Mouse (Mus musculus) cerebellum, postnatal 14 days (tissue): ENCODE data around the gene Slc38a2.

Experiments used
- DNase-seq, 2 experiments: peaks; one replicate each; pipeline ENCODE4 v3.0.0; 2021; ENCODE audit warnings: mixed read lengths in 2 of 2

The Slc38a2 gene

DNA sequence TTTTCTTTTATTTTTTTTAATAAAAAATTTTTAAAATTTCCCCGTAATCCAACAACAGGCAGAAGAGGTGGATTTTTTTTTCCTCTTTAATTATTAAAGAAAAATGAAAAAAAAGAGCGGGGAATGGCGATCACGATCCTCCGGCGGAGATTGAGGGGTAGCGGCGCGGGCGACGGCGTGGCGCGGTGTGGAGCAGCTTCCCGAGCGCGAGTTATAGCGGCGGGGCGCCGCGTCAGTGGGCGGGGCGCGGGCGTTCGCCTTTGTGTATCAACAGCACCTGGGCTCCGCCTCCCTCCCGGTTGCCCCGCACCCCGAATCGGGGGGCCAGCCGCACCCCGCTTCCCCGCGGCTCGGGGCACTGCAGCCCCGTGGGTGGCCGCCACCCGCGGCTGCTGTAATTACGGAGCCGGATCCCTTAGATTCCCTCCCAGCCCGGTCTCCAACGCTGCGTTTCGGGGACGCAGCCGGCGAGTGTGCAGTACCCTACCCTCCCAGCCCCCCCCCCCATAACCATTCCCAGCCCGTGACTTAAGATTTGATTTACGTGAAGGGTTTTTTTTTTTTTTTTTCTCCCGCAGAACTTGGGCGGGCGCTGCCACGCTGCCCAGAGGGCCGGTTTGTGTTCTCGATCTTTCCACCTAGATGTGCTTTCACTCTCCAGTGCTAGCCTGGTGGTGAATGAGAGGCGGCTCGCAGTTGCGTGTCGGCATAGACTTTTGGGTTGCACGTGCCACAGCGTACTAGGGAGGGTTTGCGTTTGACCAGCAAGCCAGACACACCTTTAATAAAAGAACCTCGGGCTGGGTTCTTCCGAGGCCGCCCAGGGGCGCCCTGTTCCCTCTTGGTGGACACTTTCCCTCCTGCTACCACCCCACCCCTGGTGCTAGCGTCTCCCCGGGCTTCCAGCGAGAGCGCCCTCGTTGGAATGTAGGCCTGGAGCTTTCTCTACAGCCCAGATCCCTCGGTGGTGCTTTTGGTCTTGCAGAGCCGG is at the start of gene Slc38a2:
Slc38a2 (minus strand) TSS at position 210 of the 991 bp plus-strand sequence.
- peak; percentile 92 to 95 for DNase-seq

DNA sequence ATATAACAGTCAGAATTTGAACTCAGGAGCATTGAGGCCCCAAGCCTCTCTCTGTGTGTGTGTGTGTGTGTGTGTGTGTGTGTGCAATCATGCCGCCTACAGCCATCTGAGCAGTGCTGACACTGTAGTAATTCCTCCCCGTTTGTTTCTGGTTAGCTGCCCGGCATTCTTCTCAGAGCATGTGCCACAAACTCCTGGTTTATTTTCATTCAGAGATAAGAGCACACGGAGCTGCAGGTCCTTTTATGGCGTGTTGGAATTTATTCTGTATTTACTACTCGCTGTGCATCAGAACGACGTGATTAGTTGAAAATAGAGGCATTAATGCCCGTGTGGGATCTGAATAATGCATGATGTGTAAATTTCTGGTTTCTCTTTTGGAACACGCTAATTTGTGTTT is 49.6 kb upstream of the Slc38a2 start:
- no peak for DNase-seq

DNA sequence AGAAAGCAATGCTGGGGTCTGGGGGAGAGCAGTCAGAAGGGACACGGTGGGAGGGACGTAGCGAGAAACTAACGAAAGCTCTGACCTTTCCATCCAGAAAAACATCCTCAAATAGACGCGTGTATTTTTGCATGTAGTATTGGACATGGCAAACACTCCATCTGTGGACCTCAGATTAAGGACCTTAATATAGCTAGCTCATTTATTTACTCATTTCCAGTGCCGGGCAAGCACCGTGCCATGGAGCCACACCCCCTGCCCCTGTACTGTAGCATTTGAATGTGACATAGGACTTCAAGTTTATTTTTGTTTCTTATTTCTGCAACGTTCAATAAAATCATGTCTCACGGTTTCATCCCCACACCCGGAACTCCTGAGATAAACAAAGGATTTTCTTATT is 48.0 kb upstream of the Slc38a2 start:
- no peak for DNase-seq

DNA sequence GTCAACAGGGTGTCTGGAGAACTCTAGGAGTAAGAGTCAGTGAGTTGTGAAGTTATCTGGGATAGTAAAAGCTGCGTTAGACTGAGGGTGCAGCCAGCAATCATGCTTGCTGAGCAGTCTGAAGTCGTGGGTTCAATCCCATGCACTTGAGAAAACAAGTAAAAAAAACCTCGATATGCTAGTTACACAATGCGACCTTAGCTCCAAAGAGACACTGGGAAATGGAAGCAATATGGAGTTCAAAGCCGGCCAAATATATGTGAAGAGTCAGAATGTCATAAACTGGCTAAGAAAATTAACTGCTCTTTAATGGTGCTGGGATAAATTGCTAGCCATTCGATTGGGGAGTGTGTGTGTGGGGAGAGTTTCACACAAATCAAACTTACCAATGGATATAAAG is 47.5 kb upstream of the Slc38a2 start:
- no peak for DNase-seq

DNA sequence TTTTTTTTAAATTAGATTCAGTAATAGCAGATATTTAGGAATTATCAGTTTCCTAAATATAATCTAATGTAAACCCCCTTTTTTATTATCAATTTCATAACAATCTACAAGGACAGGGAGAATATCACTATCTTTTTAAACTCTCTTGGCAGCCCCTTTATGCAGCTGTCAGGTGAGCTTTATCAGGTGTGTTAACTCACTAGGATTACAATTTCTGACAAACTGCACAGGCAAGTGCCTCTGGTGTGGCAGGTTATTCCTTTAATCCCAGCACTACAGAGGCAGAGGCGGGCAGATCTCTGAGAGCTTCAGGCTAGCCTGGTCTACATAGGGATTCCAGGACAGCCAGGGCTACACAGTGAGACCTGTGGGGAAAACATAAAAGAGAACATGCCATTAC is 45.8 kb upstream of the Slc38a2 start:
- no peak for DNase-seq

DNA sequence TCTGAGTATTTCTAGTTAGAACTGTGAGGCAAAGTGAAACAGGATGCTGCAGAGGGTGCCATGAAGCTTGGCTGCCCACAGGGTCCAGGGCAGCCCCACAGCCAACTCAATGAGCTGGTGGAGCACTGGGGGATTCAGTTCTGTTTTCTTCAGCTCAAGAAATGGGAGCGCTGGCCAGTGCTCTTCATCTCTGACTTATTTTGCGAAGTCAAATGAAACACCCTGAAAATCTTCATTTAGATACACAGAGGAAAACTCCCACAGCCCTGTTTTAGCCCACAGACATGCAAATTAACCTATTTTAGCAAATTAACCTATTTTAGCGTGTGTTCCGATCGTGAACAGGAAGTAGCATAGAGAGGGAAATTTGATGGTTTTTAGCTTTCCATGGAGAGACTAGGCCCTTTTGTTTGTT is 45.4 kb upstream of the Slc38a2 start:
- no peak for DNase-seq

DNA sequence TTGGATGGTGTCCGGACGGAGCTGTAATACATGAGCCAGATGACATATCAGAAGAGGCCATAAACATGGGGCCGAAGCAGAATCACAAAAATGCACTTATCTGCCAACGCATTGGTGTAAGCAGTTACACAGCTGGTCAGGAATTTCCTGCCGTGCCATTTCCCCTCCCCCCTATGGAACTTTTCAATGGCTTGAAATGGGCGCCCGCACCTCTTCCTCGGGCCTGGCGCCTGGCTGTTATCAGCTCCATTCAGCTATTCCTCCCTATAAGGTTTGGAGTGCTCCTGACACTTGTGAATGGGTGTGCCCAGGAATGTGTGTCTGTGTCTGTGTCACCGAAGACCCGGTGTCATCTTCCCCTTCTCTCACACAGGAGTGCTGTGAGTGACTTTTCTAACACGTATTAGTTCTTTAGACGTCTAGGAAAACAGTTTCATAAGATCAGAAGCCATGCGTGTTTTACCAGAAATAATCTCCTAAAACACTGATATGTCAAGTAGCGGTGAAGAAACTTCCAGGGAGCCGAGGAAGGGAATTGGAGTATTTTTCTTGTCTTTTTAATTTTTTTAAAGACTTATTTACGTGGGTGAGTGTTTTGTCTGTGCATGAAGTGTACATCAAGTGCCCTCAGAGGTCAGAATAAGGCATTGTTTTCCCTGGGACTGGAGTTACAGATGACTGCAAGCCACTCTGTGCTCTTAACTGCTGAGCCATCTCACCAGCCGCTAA is 44.8 kb upstream of the Slc38a2 start:
- no peak for DNase-seq

DNA sequence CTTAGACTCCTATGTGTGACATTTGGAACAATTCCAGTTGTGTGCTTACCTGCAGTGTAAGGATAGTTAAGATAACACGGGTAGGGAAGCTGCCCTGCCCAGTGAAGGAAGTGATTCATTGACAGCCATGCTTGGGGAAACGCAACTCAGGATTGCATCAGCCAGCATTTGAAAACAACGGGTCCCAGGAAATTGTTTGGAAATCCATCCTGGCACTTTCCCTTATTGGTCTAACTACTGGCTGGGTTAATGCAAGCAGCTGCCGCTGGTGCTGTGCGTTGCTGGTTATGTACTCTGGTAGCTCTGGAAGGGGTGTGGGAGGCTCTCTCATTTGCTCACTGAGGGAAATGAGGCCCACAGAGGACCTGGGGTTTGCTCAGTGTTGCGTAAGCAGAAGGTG is 43.7 kb upstream of the Slc38a2 start:
- DNase-seq = no peak

DNA sequence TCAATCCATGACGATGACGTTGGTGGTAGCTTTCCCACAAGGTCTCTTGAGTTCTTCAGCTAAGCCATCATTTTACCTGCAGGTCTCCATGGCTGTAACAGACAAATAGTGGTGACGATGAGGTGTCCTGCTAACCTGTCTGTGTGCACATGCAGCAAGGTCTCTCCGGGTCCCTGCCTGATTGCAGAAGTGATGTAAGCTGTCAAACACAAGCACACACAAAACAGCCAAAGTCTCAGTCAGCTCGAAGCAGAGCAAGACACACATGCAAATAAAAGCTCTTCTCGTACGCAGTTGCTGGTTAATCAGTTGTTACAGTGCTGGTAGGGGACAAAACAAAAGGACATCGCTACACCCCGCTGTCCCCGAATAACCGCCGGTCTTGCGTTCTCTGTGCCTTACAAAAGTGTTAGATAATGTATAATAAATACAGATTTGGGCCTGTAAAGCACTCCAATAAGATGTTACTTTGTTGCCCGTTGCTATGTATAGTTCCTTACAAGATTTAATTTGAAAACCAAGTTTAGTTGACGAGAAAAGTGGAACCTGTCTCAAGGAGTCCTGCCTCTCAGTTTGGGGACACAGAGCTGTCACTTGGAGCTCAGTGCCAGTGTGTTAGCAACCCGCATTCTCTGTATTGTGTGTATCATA is 43.2 kb upstream of the Slc38a2 start:
- DNase-seq = no peak

DNA sequence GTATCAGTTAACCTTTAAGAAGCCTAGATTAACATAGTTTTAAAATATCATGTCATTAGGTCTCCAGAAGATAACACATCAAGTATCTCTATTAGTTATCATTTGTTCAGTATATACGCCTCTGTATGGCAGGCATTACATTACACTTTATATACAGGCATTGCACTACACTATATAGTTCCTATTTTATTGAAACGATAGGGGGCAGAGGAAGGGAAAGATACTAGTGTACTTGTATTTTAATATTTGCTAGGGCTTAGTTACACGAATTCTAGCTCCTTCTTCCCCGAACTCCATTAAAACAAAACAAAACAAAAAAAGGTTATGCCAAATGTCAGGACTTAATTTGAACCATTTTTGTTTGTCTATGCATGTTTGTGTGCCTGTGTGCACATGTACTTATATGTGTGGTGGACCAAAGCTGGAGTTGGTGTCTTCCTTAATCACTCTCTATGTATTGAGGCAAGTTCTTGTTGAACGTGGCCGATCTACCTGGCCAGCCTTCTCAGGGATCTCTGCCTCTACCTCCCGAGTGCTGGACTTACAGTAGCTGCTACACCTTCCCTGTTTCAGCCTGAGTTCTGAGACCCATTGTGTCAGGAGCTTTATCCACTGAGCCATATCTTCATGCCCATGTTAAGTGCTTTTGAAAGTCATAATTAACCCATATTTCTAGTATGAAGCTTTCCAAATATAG is 41.5 kb upstream of the Slc38a2 start:
- DNase-seq = no peak

DNA sequence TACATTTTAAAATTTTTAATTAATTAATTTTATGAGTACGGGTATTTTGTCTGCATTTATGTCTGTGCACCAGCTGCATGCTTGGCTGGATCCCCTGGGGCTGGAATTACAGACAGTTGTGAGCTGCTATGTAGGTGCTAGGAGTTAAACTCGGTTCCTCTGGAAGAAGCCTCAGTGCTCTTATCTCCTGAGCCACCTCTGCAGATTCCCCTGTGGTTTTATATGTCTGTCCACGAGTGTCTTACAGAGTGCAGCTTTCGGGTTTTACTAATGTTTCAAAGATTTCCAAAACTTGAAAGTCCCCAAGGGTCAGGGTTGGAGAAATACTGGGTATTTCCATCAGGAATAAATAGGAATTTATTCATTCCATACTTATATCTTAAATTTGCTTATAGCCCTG is 40.6 kb upstream of the Slc38a2 start:
- DNase-seq = no peak

DNA sequence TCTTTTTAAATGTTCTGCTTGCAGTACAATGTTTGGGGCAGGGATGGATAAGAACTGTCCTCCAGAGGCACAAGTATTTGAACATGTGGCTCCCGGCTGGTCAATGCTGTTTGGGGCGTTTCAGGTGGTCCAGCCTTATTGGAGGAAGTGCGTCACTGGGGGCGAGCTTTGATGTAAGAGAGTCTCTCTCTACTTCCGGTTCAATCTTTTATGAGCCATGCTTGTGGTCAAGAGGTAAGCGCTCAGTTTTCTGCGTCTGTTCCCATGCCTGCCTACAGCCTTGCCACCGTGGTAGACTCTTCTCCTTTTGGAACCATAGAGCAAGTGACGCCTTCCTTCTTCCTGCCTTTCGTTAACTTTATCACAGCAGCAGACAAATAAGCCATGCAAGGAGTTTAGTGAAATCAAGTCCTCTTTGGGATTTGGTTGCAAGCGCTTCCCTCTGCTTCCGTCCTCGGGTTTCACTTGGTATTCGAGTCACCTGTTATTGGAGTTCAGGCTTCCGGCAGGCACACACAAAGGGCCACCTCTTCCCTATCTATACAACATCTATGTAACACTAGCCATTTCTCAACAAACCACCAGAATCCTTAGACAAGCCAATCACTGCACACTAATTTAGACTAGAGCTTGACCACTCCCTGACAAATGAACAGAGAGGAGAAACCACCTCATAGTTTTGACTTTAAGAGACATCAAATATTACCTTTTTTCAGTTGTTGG is 37.3 kb upstream of the Slc38a2 start:
- no peak for DNase-seq

DNA sequence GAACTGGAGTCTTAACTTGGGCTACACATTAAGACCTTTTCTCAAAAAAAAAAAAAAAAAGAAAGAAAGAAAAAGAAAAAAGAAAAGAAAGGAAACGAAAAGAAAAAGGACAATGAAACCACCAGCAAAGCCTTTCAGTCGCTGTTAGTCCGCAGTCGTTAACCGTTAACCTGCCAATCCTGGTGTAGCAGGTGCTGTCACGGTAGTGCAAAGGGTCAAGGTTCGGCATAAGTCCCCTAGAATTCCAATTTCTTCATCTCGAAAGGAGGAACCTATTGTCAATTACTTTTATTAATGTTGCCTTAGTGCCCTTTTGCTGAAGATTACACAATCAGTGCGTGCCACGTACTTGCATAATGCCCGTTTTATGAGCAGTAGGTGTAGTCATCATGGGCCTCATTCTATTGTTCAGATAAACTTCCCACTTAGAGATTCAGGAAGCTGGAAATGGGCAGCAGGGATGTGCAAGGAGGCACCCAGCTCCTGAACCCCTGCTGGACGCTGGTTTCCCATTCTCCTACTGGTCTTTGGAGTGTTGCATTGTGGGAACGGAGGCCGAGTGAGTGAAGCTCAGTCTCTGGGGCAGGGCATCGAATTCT is 36.1 kb upstream of the Slc38a2 start:
- DNase-seq = no peak

DNA sequence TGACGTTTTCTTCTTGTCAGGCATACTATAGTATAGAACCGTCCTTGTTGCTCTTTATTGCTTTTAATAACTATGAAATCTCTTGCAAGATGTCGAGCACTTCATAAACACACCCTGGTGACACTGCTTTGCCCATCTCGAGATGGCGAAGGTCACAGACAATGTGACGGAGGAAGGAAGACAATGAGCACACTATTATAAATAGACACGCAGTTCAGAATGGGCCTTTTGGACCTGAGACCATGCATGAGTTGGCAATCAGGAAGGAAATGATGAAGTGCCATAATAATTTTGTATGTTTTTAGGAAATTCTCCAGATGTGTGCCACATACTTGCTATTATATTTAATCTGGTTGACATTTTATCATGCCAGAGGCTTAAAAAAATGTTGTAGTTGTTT is 34.9 kb upstream of the Slc38a2 start:
- DNase-seq = no peak

DNA sequence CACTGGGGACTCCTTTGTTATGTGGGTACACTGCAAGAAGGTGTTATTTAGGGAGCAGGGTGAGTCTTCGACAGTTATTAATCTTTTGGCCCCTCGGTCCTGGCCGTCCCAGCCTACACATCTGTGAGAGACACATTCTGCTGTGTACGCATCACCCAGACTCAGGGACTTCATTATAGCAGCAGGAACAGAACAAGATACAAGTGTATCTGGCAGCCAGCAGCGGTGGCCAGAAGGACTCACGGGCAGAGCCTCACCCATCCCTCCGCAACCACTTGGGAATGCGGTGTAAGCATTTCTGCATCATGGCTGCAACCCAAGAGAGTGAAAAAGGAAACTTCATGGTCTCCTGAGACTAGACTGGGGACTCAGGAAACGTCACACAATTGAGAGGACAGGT is 30.9 kb upstream of the Slc38a2 start:
- DNase-seq = no peak

DNA sequence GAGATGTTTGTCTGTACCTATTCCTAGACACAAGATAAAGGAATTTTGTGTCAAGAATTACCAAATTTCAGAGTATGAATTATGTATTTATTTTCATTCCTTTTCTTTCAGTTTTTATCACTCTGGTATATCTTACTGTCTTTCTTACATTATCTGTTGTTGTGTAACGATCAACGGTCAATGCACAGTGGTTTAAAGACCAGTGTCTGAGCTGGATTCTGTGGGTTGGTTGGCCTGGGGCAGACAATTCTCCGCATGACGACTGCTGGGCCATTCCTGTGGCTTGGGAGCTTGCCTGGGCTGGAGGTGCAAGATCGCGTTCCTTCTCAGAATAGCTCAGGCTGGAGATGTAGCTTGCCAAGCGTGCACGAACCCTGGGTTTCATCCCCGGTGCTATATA is 30.3 kb upstream of the Slc38a2 start:
- peak in 1 of 2 experiments; percentile 37 for DNase-seq

DNA sequence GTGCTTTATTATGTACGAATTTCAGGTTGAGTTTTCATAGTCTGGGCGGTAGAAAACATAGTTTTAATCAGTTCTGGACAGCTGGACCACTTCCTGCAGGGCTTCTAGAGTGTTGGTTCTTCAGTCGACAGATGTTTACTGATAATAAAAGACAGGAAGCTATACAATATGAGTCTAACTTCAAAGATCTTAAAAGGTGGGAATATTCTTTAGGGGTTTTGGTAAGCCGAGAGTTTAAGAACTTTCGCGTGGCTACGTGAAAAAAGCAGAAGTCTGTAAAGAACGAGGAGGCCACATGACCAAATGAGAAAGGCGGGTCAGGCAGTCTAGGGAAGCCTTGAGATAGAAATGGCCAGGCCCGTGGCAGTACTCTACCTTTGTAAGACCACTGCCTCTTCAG is 29.5 kb upstream of the Slc38a2 start:
- DNase-seq = no peak

DNA sequence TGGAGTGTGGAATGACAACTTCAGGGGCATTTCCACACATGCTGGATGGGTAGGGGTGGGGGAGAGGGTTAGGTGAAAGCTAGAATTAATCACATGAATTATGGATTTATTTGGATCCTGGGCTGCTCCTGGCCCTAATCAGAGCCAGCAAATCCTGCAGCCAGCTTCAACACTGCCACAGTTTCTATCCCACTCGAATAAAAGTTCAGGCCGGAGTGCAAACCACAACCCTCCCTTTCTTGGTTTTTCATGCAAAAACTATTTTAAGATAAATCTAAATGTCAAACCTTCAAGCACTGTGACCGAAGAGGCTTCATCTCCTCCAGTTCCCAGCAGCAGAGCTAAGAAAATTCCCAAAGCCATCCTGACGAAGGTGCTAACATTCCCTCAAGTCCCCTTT is 28.8 kb upstream of the Slc38a2 start:
- no peak for DNase-seq

DNA sequence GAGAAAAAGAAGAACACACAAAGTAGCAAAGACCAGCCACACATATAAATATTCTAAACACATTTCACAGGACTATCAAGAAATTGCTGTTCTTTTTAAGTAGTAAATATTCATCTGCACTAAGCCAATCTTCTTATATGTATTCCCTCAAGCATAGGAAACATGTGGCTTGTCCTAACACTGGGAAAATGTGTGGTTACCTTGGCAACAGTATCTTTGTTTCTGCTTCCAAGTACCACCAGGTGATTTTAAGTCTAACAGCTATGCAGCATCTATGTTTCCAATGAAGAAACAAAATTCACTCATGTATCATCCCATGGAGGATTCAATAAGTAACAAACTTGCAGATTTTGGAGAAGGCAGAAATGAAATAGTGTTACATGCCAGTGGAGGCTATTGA is 25.0 kb upstream of the Slc38a2 start:
- DNase-seq = no peak

DNA sequence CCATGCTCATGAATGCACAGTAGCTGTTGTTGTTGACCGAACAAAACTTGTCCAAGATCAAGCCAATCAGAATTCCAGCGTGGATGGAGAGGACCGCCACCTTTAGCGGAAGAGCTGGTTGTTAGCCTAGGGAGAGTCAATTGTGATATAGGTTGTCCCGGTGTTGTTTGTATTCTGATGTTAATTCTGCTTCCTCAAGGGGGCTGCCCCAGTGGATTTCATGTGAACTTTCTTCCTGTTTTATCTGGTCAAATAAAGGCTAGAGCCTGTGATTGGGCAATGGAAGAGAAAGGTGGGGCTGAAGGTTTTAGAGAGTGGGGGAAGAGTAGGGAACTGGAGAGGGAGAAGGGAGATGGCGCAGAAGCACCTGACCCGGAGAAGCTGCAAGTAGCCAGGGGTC is 22.7 kb upstream of the Slc38a2 start:
- DNase-seq = no peak

DNA sequence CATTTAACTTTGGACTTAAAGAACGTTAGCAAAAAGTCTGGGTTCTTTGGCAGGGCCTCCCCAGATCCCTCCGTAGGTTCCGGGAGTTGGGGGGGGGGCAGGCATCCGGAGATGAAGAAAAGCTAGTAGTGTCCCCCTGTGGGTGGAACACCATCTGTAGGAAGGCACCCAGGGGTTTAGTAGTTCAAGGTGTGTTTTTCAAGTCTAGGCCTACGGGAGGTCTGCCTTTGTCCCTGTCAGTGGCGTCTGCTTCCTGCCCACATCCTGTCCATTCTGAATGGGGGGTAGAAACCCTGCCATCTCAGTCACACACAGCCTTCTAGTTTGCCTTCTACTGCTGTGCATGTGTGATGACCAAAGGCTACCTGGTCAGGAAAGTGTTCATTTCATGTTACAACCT is 20.6 kb upstream of the Slc38a2 start:
- no peak for DNase-seq

DNA sequence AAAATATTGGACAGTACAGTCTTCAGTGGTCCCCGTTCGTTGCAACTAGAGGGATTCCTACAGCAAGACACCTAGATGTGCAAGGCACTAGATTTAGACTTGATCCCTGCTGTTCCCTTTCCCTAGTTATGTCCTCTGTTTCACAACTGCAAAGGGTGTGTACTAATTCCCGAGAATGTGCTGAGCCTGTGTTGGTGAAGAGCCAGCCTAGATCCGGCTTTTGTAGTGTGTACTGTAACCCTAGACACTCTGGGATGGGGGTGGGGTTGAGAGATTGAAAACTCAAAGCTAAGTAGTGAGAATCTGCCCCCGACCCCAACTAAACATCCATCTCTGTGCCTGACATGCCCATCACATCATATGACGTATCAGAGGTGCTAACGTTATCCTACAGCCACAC is 18.9 kb upstream of the Slc38a2 start:
- no peak for DNase-seq
